Mouse (Mus musculus) embryonic facial prominence, embryonic 14.5 days (tissue): ENCODE measurements around the gene Gna11. TPM values are rescaled to one million over a fixed set of nuclear protein-coding genes. Genes with fewer than 3 reads are reported as not detected.

Source experiments
- ATAC-seq: fragments of 200-750 bp; cut with Nextera tagmentation; 2 replicates; pipeline ENCODE4 v1.8.0; 2017; ENCODE audit warnings: low read depth, moderate number of reproducible peaks, moderate TSS enrichment
- DNase-seq: peaks from one replicate; pipeline ENCODE4 v3.0.0-alpha.2; 2015; ENCODE audit warnings: low spot score
- H3K27ac ChIP-seq: fragments of 300-500 bp; sonication (generic); replicated peaks from 2 replicates; pipeline ENCODE4 v1.5.1; 2014; ENCODE audit warnings: low read depth, mild to moderate bottlenecking, low read length, moderate library complexity
- H3K27me3 ChIP-seq: fragments of 300-500 bp; sonication (generic); replicated peaks from 2 replicates; pipeline ENCODE4 v1.6.1; 2014; ENCODE audit warnings: low read length; ENCODE audit not compliant: control insufficient read depth, insufficient read depth
- H3K36me3 ChIP-seq: fragments of 300-500 bp; sonication (generic); 2 replicates; pipeline ENCODE4 v1.6.1; 2014; ENCODE audit warnings: low read length, mixed read lengths; ENCODE audit not compliant: control insufficient read depth, insufficient read depth
- H3K4me1 ChIP-seq: fragments of 300-500 bp; sonication (generic); 2 replicates; pipeline ENCODE4 v1.6.1; 2014; ENCODE audit warnings: antibody characterized with exemption, low read length; ENCODE audit not compliant: control insufficient read depth, insufficient read depth
- H3K4me2 ChIP-seq: fragments of 300-500 bp; sonication (generic); 2 replicates; pipeline ENCODE4 v1.6.1; 2014; ENCODE audit warnings: low read depth, mild to moderate bottlenecking, low read length, moderate library complexity, mixed read lengths
- H3K4me3 ChIP-seq: fragments of 300-500 bp; sonication (generic); 2 replicates; pipeline ENCODE4 v1.5.1; 2014; ENCODE audit warnings: low read depth, mild to moderate bottlenecking, low read length
- H3K9ac ChIP-seq: fragments of 300-500 bp; sonication (generic); 2 replicates; pipeline ENCODE4 v1.6.1; 2014; ENCODE audit warnings: low read depth, mild to moderate bottlenecking, low read length, moderate library complexity, mixed read lengths
- H3K9me3 ChIP-seq: fragments of 300-500 bp; sonication (generic); 2 replicates; pipeline ENCODE4 v1.6.1; 2016; ENCODE audit warnings: low read length; ENCODE audit not compliant: control insufficient read depth
- WGBS: fragments of 180-500 bp; shearing (Covaris S2); extraction: QIAGEN DNeasy Blood & Tissue Kit; methylation state at CpG from one replicate; pipeline ENCODE4 v1.1.7; 2014; 5-methylcytosine and 5-hydroxymethylcytosine counted together
- polyA plus RNA-seq: library from polyadenylated mRNA; unstranded; fragments of >200 nt; fragmentation: Nextera tagmentation; extraction: Ambion mirVana; gene quantifications from 2 replicates; pipeline ENCODE4 v1.2.1, GENCODE M21; 2014

Gna11 gene
- polyA plus RNA-seq, 1 experiment from 2014 or later = 87.7 TPM

GRCm38 (mm10) chr10:81551597-81552102 is 6.7 kb upstream of the Gna11 start:
- peak overlapping the region; percentile 53 for H3K27ac ChIP-seq
- 4% methylated on average over 12 of the region's 12 CpGs for WGBS
- H3K4me1 ChIP-seq = no peaks in the 10 kb centered on the region
- no peak overlapping the region for H3K4me2 ChIP-seq
- no peak overlapping the region for H3K9ac ChIP-seq
- H3K36me3 ChIP-seq = no peaks in the 10 kb centered on the region
- H3K9me3 ChIP-seq = no peaks in the 10 kb centered on the region
- DNase-seq (peak; percentile 95), ATAC-seq (peak; percentile 90)
- no peaks in the 10 kb centered on the region for H3K27me3 ChIP-seq
- H3K4me3 ChIP-seq = no peak overlapping the region

- Histone ChIP-seq H3K4me2 (no peak overlapping the region), H3K4me3 (no peak overlapping the region), H3K27ac (no peak overlapping the region), H3K9ac (no peak overlapping the region), H3K9me3 (no peaks in the 10 kb centered on the region), H3K27me3 (no peaks in the 10 kb centered on the region), H3K4me1 (no peaks in the 10 kb centered on the region), H3K36me3 (no peaks in the 10 kb centered on the region)
- DNase-seq = peak; percentile 40
- WGBS = 17% methylated on average over 7 of the region's 7 CpGs
- ATAC-seq = no peak
Measured at GRCm38 (mm10) chr10:81550257-81550656, 5.3 kb upstream of the Gna11 start.

- Histone ChIP-seq H3K27ac (no peak overlapping the region), H3K9me3 (no peaks in the 10 kb centered on the region), H3K4me3 (no peak overlapping the region), H3K27me3 (no peaks in the 10 kb centered on the region), H3K4me2 (no peak overlapping the region), H3K4me1 (peaks cover 2% of the 10 kb centered on the region), H3K9ac (no peak overlapping the region), H3K36me3 (no peaks in the 10 kb centered on the region)
- ATAC-seq = no peak
- 79% methylated on average over 5 of the region's 5 CpGs for WGBS
- DNase-seq = no peak
Measured at GRCm38 (mm10) chr10:81548944-81549343, 4.0 kb upstream of the Gna11 start.

GRCm38 (mm10) chr10:81546788-81547571 is 2.0 kb upstream of the Gna11 start:
- WGBS = 92% methylated on average over 12 of the region's 13 CpGs
- Histone ChIP-seq H3K4me2 (no peak overlapping the region), H3K9ac (no peak overlapping the region), H3K27me3 (no peaks in the 10 kb centered on the region), H3K4me1 (peaks cover 10% of the 10 kb centered on the region), H3K9me3 (no peaks in the 10 kb centered on the region), H3K4me3 (no peak overlapping the region), H3K36me3 (no peaks in the 10 kb centered on the region), H3K27ac (no peak overlapping the region)
- ATAC-seq = no peak
- DNase-seq = no peak

GRCm38 (mm10) chr10:81546332-81546731 is 1.3 kb upstream of the Gna11 start:
- Histone ChIP-seq H3K4me3 (no peak overlapping the region), H3K27ac (no peak overlapping the region), H3K27me3 (no peaks in the 10 kb centered on the region), H3K36me3 (0 out of 2 replicates have a peak, but pooled peaks cover under 1% of the 10 kb centered on the region), H3K9me3 (no peaks in the 10 kb centered on the region), H3K9ac (peak overlapping the region; percentile 41; the same call in 1 of the 2 replicates), H3K4me2 (no peak overlapping the region), H3K4me1 (peaks cover 10% of the 10 kb centered on the region)
- DNase-seq (no peak), ATAC-seq (no peak)
- 85% methylated on average over 5 of the region's 5 CpGs for WGBS

- Histone ChIP-seq H3K4me2 (peak overlapping the region; percentile 94), H3K9ac (peak overlapping the region; percentile 94), H3K4me3 (peak overlapping the region; percentile 91), H3K4me1 (peaks cover 10% of the 10 kb centered on the region), H3K27ac (peak overlapping the region; percentile 75), H3K9me3 (no peaks in the 10 kb centered on the region), H3K27me3 (no peaks in the 10 kb centered on the region), H3K36me3 (0 out of 2 replicates have a peak, but pooled peaks cover 9% of the 10 kb centered on the region)
- WGBS = 3% methylated on average over 27 of the region's 93 CpGs
- DNase-seq = peak; percentile 62
- ATAC-seq = peak; percentile 32
Measured at GRCm38 (mm10) chr10:81544296-81545160, 462 bp downstream of the Gna11 start.

GRCm38 (mm10) chr10:81543633-81544032 is 1.4 kb downstream of the Gna11 start:
- 0 out of 2 replicates have a peak, but pooled peaks cover 16% of the 10 kb centered on the region for H3K36me3 ChIP-seq
- H3K27ac ChIP-seq = no peak overlapping the region
- DNase-seq (no peak), ATAC-seq (no peak)
- H3K9ac ChIP-seq = peak overlapping the region; percentile 94
- no peaks in the 10 kb centered on the region for H3K9me3 ChIP-seq
- WGBS = 83% methylated on average over 1 of the region's 1 CpGs
- H3K4me1 ChIP-seq = peaks cover 10% of the 10 kb centered on the region
- H3K4me3 ChIP-seq = peak overlapping the region; percentile 91
- H3K27me3 ChIP-seq = no peaks in the 10 kb centered on the region
- H3K4me2 ChIP-seq = peak overlapping the region; percentile 94

- H3K27ac ChIP-seq = no peak overlapping the region
- 0 out of 2 replicates have a peak, but pooled peaks cover 20% of the 10 kb centered on the region for H3K36me3 ChIP-seq
- peak overlapping the region; percentile 94 for H3K9ac ChIP-seq
- WGBS = 66% methylated on average over 6 of the region's 7 CpGs
- peak overlapping the region; percentile 91; the same call in 1 of the 2 replicates for H3K4me3 ChIP-seq
- peaks cover 10% of the 10 kb centered on the region for H3K4me1 ChIP-seq
- no peaks in the 10 kb centered on the region for H3K27me3 ChIP-seq
- H3K9me3 ChIP-seq = no peaks in the 10 kb centered on the region
- DNase-seq (no peak), ATAC-seq (no peak)
- peak overlapping the region; percentile 94 for H3K4me2 ChIP-seq
Measured at GRCm38 (mm10) chr10:81542727-81543460, 2.1 kb downstream of the Gna11 start.
